Mouse (Mus musculus) heart, embryonic 11.5 days (tissue): Measurements from ENCODE around the gene Ppp1r15a. TPM values are rescaled to one million over a fixed set of nuclear protein-coding genes. Genes with fewer than 3 reads are reported as not detected.

Experiments used
- ATAC-seq: fragments of 200-750 bp; cut with Nextera tagmentation; replicated peaks from 2 replicates; pipeline ENCODE4 v1.8.0; 2017; ENCODE audit warnings: moderate library complexity; ENCODE audit not compliant: insufficient number of reproducible peaks, low FRiP score, low TSS enrichment
- H3K27ac ChIP-seq: fragments of 300-500 bp; sonication (generic); 2 replicates; pipeline ENCODE4 v1.5.1; 2014; ENCODE audit warnings: mild to moderate bottlenecking, low read depth, low read length
- H3K27me3 ChIP-seq: fragments of 300-500 bp; sonication (generic); 2 replicates; pipeline ENCODE4 v1.6.1; 2014; ENCODE audit warnings: mild to moderate bottlenecking, low read length, mixed read lengths; ENCODE audit not compliant: control insufficient read depth, insufficient read depth
- H3K36me3 ChIP-seq: fragments of 300-500 bp; sonication (generic); 2 replicates; pipeline ENCODE4 v1.6.1; 2014; ENCODE audit warnings: mild to moderate bottlenecking, low read length, moderate library complexity, mixed read lengths; ENCODE audit not compliant: control insufficient read depth, insufficient read depth
- H3K4me1 ChIP-seq: fragments of 300-500 bp; sonication (generic); 2 replicates; pipeline ENCODE4 v1.6.1; 2014; ENCODE audit warnings: low read length; ENCODE audit not compliant: control insufficient read depth, insufficient read depth
- H3K4me2 ChIP-seq: fragments of 300-500 bp; sonication (generic); 2 replicates; pipeline ENCODE4 v1.6.1; 2014; ENCODE audit warnings: mild to moderate bottlenecking, moderate library complexity
- H3K4me3 ChIP-seq: fragments of 300-500 bp; sonication (generic); 2 replicates; pipeline ENCODE4 v1.5.1; 2014; ENCODE audit warnings: low read depth, low read length
- H3K9ac ChIP-seq: fragments of 300-500 bp; sonication (generic); 2 replicates; pipeline ENCODE4 v1.6.1; 2014; ENCODE audit warnings: mild to moderate bottlenecking, low read depth, low read length, moderate library complexity
- H3K9me3 ChIP-seq: fragments of 300-500 bp; sonication (generic); replicated peaks from 2 replicates; pipeline ENCODE4 v1.6.1; 2016; ENCODE audit warnings: low read length; ENCODE audit not compliant: control insufficient read depth
- WGBS: fragments of 180-500 bp; shearing (Covaris S2); extraction: QIAGEN DNeasy Blood & Tissue Kit; methylation state at CpG from one replicate; pipeline ENCODE4 v1.1.7; 2014; ENCODE audit not compliant: insufficient replicate concordance; 5-methylcytosine and 5-hydroxymethylcytosine counted together
- polyA plus RNA-seq: library from polyadenylated mRNA; unstranded; fragments of >200 nt; fragmentation: Nextera tagmentation; extraction: Ambion mirVana; gene quantifications from 2 replicates; pipeline ENCODE4 v1.2.1, GENCODE M21; 2014

Ppp1r15a gene
- 28.5 and 28.8 TPM in 2 replicates for polyA plus RNA-seq

DNA sequence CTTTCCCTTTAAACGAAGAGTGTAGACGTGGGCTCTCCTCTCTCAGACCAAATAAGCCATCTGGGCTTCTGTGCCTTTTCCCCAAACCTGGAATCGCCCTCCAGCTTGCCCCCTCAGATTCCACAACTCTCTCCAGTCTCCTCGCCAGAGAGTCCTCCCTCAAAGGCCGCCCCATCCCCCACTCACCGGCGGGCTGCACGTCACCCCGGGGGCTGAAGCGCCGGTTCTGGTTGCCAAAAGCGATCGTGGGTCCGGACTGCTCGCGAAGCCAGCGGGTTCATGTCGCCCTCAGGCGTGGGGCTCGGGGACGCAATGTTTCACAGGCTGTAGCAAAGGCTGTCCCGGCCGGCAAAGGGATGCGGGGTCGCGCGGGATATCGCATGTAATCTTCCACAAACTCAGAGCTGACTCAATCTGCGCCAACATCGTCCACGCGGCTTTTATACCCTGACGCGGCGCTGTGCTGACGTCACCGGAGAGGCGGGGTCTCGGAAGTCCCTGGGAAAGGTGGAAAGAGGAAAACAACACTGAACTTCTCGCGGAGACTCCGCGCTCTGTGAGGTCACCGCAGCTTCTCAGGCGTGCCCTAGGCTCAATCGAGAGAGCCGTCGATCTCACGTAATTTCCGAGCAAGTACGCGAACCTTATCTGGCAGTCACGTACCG is at the start of gene Ppp1r15a, which contains the start of gene Plekha4:
Ppp1r15a (minus strand) TSS at position 460 of the 665 bp plus-strand sequence.
Plekha4 (plus strand) TSS at position 522 of the 665 bp plus-strand sequence.
- WGBS = under 1% methylated on average over 54 of the region's 54 CpGs
- peak; percentile 81 for ATAC-seq
- no peaks in the 10 kb centered on the region for H3K36me3 ChIP-seq
- H3K4me1 ChIP-seq = peaks cover 29% of the 10 kb centered on the region
- peak within 1 kb of the TSS; percentile 74 for H3K4me3 ChIP-seq
- peak within 1 kb of the TSS; percentile 96 for H3K9ac ChIP-seq
- H3K27ac ChIP-seq = peak within 1 kb of the TSS; percentile 96
- H3K27me3 ChIP-seq = no peaks in the 10 kb centered on the region
- H3K4me2 ChIP-seq = peak within 1 kb of the TSS; percentile 79
- H3K9me3 ChIP-seq = no peaks in the 10 kb centered on the region

DNA sequence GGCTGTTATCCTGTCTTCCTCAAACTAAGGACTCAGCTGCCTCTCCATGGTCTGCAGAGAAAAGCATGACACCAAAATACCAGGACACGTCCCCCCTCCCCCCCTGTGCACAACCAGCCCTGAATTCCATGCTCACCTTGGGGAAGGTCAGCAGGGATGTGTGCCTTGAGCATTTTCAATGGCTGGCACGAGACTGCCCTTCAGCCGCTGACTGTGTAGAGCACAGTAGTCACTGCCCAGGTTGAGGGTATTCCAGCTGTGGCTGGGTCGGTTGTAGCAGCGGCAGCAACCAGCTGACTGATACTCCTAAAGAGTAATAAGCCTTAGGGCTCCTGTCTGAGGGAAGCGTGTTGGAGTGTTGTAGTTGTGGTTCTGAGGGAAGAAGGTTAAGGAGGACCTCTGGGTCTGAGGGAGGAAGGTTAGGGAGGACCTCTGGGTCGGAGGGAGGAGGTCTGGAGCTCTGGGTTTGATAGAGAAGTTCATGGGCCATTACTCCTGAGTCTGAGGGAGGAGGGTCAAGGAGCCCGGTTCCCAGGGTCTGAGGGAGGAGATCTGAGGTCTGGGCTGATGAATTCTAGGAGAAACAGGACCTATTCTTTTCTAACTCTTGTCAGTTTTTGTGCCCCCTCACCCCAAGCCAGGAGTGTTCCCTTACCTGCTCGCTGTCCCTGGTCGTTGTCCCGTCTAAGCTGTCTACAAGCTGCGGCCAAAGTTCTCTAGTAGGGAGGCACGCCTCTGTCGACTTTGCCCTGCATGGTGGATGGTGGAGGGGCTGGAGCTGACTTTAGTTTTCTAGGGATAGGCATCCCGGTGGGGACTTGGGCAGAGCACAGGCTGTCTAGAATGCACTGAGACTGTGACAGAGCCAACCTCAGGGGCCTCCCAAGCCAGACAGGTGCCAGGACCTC is 48.7 kb upstream of the Ppp1r15a start:
- Histone ChIP-seq H3K4me2 (peak overlapping the region; percentile 22; the same call in 1 of the 2 replicates), H3K27ac (no peak overlapping the region), H3K36me3 (peaks cover 7% of the 10 kb centered on the region), H3K9me3 (no peaks in the 10 kb centered on the region), H3K4me1 (peaks cover 14% of the 10 kb centered on the region), H3K9ac (no peak overlapping the region), H3K4me3 (no peak overlapping the region), H3K27me3 (no peaks in the 10 kb centered on the region)
- WGBS = 73% methylated on average over 15 of the region's 15 CpGs
- no peak for ATAC-seq

DNA sequence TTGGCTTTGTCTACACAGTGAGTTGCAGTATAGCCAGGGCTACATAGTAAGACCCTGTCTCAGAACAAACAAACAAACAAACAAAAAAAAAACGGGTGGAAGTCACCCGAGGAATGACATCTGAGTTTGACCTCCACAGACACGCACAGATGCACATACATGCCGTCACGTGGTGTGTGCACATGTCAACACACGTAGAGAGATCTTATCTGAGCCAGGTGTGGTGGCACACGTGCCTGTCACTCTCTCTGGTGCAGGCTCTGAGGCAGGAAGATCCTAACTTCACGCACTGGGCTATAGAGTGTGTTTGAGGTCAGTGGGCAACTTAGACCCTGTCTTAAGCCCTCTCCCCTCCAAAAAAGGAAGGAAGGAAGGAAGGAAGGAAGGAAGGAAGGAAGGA is 47.9 kb upstream of the Ppp1r15a start:
- no peaks in the 10 kb centered on the region for H3K27me3 ChIP-seq
- no peak overlapping the region for H3K4me2 ChIP-seq
- WGBS = 78% methylated on average over 8 of the region's 8 CpGs
- no peak overlapping the region for H3K4me3 ChIP-seq
- no peak overlapping the region for H3K9ac ChIP-seq
- H3K4me1 ChIP-seq = peaks cover 14% of the 10 kb centered on the region
- no peaks in the 10 kb centered on the region for H3K9me3 ChIP-seq
- H3K36me3 ChIP-seq = peaks cover 7% of the 10 kb centered on the region
- ATAC-seq = no peak
- H3K27ac ChIP-seq = no peak overlapping the region

DNA sequence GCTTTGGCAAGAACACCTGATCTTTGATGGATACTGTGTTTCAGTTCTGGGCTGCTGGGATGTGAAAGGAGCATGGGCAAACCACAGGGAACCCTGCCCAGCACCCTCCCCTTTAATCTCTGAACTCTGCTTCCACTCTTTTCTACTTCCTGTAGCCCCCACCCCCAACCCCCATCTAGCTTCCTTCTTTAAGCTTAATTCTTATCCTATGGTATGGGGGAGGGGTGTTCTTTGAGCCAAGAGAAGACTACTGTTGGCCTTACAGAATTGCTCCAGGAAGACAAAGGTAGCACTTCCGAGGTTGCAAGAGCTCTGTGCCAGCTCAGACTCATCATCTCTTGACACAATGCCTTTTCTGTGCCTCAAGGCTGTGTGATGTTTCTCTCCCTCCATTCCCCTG is 45.9 kb upstream of the Ppp1r15a start:
- Histone ChIP-seq H3K27me3 (no peaks in the 10 kb centered on the region), H3K4me2 (peak overlapping the region; percentile 59), H3K4me3 (no peak overlapping the region), H3K9ac (no peak overlapping the region), H3K4me1 (peaks cover 23% of the 10 kb centered on the region), H3K36me3 (peaks cover 7% of the 10 kb centered on the region), H3K9me3 (no peaks in the 10 kb centered on the region), H3K27ac (no peak overlapping the region)
- no peak for ATAC-seq
- 37% methylated on average over 1 of the region's 1 CpGs for WGBS

DNA sequence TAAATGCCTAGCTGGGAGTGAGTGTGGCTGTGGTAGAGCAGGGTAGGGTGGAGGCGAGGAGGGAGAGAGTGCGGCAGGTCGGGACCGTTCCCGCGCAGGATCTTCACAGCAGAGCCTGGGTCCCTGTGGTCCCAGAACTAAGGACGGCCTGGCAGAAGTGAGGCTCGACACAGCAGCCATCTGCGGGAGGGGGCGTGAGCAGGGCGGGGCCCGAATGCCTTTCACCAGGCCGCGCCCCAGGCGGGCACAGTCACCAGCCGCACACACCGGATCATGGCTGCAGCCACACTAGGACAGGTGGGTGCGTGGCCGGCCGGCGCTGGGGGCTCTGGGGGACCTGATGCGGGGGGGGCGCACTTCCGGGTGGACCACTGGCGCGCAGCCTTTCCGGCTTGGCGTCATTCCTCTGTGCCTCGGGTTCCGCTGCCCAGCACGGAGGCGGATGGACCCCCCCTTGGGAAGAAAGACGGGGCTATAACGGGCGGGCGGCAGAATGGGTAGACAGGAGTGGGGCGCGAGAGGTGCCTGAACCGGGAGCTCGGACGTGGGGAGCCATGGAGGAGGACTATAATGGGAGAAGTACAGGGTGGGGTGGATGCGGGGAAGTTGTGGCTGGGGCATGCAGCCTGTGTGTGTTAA is 44.2 kb upstream of the Ppp1r15a start, which contains the start of gene Bcat2:
Bcat2 (plus strand) TSS at position 51 of the 639 bp plus-strand sequence.
- no peaks in the 10 kb centered on the region for H3K36me3 ChIP-seq
- peaks cover 23% of the 10 kb centered on the region for H3K4me1 ChIP-seq
- H3K9ac ChIP-seq = peak within 1 kb of the TSS; percentile 87
- under 1% methylated on average over 41 of the region's 42 CpGs for WGBS
- H3K27ac ChIP-seq = peak within 1 kb of the TSS; percentile 82
- H3K9me3 ChIP-seq = no peaks in the 10 kb centered on the region
- peak; percentile 72 for ATAC-seq
- peak within 1 kb of the TSS; percentile 68 for H3K4me3 ChIP-seq
- H3K4me2 ChIP-seq = peak within 1 kb of the TSS; percentile 59
- no peaks in the 10 kb centered on the region for H3K27me3 ChIP-seq

DNA sequence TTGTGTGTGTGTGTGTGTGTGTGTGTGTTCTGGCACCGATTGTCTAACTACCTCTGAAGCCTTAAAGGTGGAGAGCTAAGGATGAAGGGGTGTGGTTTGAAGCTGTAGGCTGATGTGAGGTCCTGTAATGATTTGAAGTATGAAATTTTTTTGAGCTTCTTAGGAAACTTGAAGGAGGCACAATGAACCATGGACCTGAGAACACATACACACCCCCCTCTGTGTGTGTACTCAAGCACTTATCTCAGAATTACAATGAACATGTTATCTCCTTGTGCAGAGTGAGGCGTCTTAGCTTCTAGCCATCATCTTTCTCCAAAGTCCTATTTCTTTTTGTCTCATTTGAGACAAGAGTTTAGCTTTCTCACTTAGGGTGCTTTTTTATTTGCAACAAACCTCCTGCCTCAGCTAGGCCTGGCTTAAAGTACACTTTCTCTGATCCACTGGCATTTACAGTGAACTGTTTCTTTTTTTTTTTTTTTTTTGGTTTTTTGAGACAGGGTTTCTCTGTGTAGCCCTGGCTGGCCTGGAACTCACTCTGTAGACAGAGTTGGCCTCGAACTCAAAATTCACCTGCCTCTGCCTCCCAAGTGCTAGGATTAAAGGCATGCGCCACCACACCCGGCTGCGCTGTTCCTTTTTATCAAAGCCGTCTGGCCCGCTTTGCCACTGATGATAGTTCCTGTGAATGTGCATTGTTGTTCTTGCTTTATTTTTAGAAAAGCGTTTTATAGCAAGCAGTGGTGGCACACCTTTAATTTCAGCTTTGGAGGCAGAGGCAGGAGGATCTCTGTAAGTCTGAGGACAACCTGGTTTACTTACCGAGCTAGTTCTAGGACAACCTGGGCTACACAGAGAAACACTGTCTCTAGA is 42.8 kb upstream of the Ppp1r15a start:
- 0 out of 2 replicates have a peak, but pooled peaks have one; percentile 1 for ATAC-seq
- H3K9ac ChIP-seq = peak overlapping the region; percentile 55
- H3K36me3 ChIP-seq = no peaks in the 10 kb centered on the region
- peak overlapping the region; percentile 82 for H3K27ac ChIP-seq
- peak overlapping the region; percentile 81 for H3K4me2 ChIP-seq
- H3K4me3 ChIP-seq = peak overlapping the region; percentile 49
- no peaks in the 10 kb centered on the region for H3K9me3 ChIP-seq
- H3K27me3 ChIP-seq = no peaks in the 10 kb centered on the region
- peaks cover 21% of the 10 kb centered on the region for H3K4me1 ChIP-seq
- WGBS = 67% methylated on average over 10 of the region's 10 CpGs

DNA sequence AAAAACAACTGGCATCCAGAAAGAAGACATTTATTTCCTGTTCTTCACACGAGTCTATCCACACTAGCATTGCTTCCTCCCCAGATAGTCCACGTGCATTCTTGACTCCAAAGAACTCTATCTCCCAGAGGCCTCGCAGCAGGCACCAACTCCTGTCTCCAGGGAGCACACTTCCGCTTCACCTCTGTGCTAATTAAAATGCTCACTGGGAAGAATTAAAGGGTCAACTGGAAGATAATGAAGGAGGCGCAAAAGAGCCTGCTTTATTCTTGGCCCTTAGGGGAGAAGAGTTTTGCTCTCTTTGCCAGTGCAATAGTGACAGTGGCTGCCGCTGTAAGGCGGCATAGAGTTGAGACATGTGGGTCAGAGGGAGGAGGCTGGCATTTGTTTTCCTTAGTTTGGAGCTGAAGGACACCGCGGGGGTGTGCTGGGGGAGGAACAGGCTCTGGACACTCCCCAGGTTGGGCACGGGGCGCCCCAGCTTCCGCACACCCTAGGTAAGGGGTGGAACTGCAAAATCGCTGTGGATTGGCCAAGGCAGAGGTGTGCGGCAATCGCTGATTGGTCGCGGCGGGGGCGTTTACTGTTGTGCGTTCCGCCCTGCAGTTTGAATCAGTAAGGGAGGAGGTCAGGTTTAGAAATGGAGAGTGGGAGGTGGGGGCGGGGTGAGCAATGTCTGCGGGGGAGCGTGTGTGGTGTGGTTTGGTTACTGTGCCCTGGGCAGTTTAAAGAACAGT is 41.9 kb upstream of the Ppp1r15a start:
- peak overlapping the region; percentile 65 for H3K9ac ChIP-seq
- peaks cover 21% of the 10 kb centered on the region for H3K4me1 ChIP-seq
- H3K4me3 ChIP-seq = peak overlapping the region; percentile 49
- H3K9me3 ChIP-seq = no peaks in the 10 kb centered on the region
- peak; percentile 96 for ATAC-seq
- H3K36me3 ChIP-seq = no peaks in the 10 kb centered on the region
- H3K4me2 ChIP-seq = peak overlapping the region; percentile 81
- H3K27ac ChIP-seq = peak overlapping the region; percentile 82
- 1% methylated on average over 24 of the region's 24 CpGs for WGBS
- no peaks in the 10 kb centered on the region for H3K27me3 ChIP-seq
